Mouse (Mus musculus) limb, embryonic 10.5 days (tissue): ENCODE measurements around the gene Bicd2. TPM values are rescaled to one million over a fixed set of nuclear protein-coding genes. Genes with fewer than 3 reads are reported as not detected.

Experiments
- DNase-seq: peaks from one replicate; pipeline ENCODE4 v3.0.0-alpha.2; 2017; ENCODE audit warnings: low spot score
- H3K27ac ChIP-seq: fragments of 300-500 bp; sonication (generic); 2 replicates; pipeline ENCODE4 v1.5.1; 2016; ENCODE audit warnings: mild to moderate bottlenecking
- H3K27me3 ChIP-seq: fragments of 300-500 bp; sonication (generic); 2 replicates; pipeline ENCODE4 v1.6.1; 2016; ENCODE audit warnings: low read depth, mild to moderate bottlenecking; ENCODE audit not compliant: poor library complexity, severe bottlenecking
- H3K36me3 ChIP-seq: fragments of 300-500 bp; sonication (generic); 2 replicates; pipeline ENCODE4 v1.6.1; 2016; ENCODE audit warnings: mild to moderate bottlenecking, moderate library complexity
- H3K4me1 ChIP-seq: fragments of 300-500 bp; sonication (generic); 2 replicates; pipeline ENCODE4 v1.6.1; 2016
- H3K4me3 ChIP-seq: fragments of 300-500 bp; sonication (generic); 2 replicates; pipeline ENCODE4 v1.5.1; 2016; ENCODE audit warnings: mild to moderate bottlenecking, moderate library complexity
- H3K9me3 ChIP-seq: fragments of 300-500 bp; sonication (generic); replicated peaks from 2 replicates; pipeline ENCODE4 v1.6.1; 2016; ENCODE audit warnings: mild to moderate bottlenecking
- WGBS: fragments of 180-500 bp; shearing (Covaris S2); methylation state at CpG from one replicate; pipeline ENCODE4 v1.1.7; 2016; 5-methylcytosine and 5-hydroxymethylcytosine counted together
- polyA plus RNA-seq: library from polyadenylated mRNA; unstranded; fragments of >200 nt; fragmentation: Nextera tagmentation; extraction: Ambion mirVana; gene quantifications from 2 replicates; pipeline ENCODE4 v1.2.1, GENCODE M21; 2016

The Bicd2 gene
- polyA plus RNA-seq, 1 experiment from 2014 or later = 31.2 TPM

DNA sequence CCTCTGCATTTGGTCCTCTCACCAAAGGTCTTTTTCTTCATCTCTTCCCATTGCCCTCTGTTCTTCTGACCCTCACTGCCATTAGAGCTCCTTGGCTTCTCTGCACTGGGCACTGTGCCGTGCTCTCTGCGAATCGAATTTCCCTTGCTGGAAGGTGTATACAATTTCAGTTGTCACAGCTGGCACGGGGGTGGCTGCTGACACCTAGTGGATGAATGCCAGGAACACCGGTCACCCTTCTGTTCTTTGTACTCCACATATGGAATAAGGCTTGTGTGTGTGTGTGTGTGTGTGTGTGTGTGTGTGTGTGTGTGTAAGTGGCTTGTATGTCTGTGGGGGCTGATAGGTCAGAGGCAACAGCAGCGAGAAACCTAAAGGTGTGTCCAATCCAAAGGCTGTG, 58.8 kb downstream of the Bicd2 start:
- no peaks in the 10 kb centered on the region for H3K36me3 ChIP-seq
- 71% methylated on average over 6 of the region's 6 CpGs for WGBS
- no peak overlapping the region for H3K4me3 ChIP-seq
- peak; percentile 52 for DNase-seq
- H3K27me3 ChIP-seq = no peaks in the 10 kb centered on the region
- no peak overlapping the region; the same call in 1 of the 2 replicates for H3K27ac ChIP-seq
- no peaks in the 10 kb centered on the region for H3K4me1 ChIP-seq
- H3K9me3 ChIP-seq = no peaks in the 10 kb centered on the region

DNA sequence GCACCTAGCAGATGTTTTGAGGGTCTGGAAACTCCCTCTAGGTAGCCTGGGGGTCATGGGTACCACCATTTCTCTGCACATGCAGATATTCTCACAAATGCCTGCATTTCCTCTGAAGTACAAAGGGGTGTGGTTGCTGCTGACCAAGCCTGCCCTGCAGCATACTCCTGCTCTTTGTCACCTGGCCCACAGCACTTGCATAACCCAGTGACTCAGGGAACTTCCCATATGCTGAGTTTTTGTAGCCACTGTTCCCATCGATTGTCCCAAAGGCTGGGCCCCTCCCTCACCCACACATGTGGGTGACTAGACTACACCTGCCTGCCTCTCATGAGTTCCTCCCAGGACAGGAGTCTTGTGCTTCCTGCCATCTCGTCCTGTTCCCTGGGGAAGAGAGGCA, 61.2 kb downstream of the Bicd2 start:
- H3K4me1 ChIP-seq = no peaks in the 10 kb centered on the region
- no peaks in the 10 kb centered on the region for H3K36me3 ChIP-seq
- 81% methylated on average over 2 of the region's 2 CpGs for WGBS
- H3K9me3 ChIP-seq = no peaks in the 10 kb centered on the region
- H3K4me3 ChIP-seq = no peak overlapping the region
- no peaks in the 10 kb centered on the region for H3K27me3 ChIP-seq
- no peak overlapping the region for H3K27ac ChIP-seq
- DNase-seq = no peak

DNA sequence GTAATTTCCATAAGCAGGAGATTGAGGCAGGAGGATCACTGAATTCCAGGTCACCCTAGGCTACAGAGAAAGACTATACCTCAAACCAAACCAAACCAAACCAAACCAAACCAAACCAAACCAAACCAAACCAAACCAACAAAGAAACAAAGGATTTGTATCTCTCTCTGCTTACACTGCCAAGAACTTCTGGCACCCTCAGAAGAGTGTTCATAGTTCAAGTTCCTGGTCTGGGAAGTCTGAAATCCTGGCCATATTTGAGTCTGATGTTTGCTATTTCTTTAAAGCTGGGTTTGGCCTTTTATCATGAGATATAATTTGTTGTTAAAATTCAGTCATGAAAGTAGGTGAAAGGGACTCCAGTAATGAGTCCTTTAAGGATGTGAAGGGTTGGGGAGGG, 66.4 kb downstream of the Bicd2 start:
- Histone ChIP-seq H3K36me3 (no peaks in the 10 kb centered on the region), H3K27me3 (no peaks in the 10 kb centered on the region), H3K9me3 (no peaks in the 10 kb centered on the region), H3K27ac (no peak overlapping the region), H3K4me1 (no peaks in the 10 kb centered on the region), H3K4me3 (no peak overlapping the region)
- no peak for DNase-seq

DNA sequence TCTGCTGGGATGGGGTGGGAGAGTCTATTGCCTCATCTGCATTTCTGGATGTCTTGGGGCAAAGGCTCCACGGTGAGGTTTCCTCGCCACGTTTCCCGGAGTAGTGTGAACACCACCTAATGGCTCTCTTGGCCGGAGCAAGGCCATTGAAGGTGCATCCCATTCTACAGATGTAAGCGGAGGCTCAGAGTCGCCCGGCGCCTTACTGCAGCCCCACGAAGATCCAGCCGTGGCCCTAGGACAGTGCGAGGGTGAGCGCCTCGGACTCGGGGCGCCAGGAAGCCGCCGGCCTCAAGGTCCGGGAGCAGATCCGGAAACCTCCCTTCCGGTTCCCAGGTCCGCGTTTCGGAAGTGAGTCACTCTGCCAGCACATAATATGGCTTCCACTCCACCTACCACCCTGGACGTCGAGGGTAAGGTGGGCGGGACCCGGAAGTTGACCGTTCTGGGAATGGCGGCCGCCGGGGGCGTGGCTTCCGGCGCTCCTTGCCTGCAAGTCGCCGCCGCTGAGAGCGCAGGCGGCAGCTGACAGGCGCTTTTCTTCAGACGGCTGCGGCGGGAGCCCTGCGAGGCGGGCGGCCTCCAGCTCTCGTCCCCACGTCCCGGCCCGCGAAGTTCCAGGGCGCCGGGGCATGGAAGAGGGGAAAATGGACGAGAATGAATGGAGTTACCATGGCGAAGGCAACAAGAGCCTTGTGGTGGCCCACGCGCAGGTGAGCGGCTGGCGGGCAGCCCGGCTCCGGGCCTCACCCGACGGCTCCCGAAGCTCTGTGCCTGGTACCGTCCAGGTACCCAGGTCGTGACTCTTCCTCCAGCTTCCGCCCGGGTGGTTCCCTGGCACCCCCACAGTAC, 79.6 kb downstream of the Bicd2 start, which contains the start of gene Ippk:
Gene Ippk (plus strand): TSS at position 496 of the 852 bp plus-strand sequence.
- peak within 1 kb of the TSS; percentile 93 for H3K27ac ChIP-seq
- H3K4me1 ChIP-seq = peaks cover 21% of the 10 kb centered on the region

DNA sequence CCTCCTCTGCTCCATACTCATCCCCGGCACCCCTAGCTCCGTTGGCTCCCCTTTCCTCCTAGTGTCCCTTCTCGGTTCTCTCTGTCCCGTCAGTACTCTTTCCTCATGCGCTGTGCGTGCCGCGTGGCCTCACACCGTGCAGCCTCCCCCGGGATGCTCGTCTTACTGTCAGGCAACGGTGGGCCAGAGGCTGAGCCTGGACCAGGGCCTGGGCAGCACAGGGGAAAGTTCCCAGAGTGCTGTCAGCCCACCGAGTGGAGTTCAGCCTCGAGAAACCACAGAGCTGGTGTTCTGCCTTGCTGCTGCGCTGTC, 80.2 kb downstream of the Bicd2 start:
- Histone ChIP-seq H3K4me3 (peak overlapping the region; percentile 90), H3K9me3 (no peaks in the 10 kb centered on the region), H3K36me3 (peaks cover 2% of the 10 kb centered on the region; the same call in 1 of the 2 replicates), H3K4me1 (peaks cover 21% of the 10 kb centered on the region), H3K27ac (peak overlapping the region; percentile 93), H3K27me3 (no peaks in the 10 kb centered on the region)
- DNase-seq = peak; percentile 62
- under 1% methylated on average over 15 of the region's 15 CpGs for WGBS

More for the DNA sequence above, 79.6 kb downstream of the Bicd2 start, which contains the start of gene Ippk:
- no peaks in the 10 kb centered on the region for H3K9me3 ChIP-seq
- DNase-seq = peak; percentile 99
- H3K27me3 ChIP-seq = no peaks in the 10 kb centered on the region
- WGBS = under 1% methylated on average over 69 of the region's 69 CpGs
- peak within 1 kb of the TSS; percentile 90 for H3K4me3 ChIP-seq
- peaks cover 2% of the 10 kb centered on the region; the same call in 1 of the 2 replicates for H3K36me3 ChIP-seq

DNA sequence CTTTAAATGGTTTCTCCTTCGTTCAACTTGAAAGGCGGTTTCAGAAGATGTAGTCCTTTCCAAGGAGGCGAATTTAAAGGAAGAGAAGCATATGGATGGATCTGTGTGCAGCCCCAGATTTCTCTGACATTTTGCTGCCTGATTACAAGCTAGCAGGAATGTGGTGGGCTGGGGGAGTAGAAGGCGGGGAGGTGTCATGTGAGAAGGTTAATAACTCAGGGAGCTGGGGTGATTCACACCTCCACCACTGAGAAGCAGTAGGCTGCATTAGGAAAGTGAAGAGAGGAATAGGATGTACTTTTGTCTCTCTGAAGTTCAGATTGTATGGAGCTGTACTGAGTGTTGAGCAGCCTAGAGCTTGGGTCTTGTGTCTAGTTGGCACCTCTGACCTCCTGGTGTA, 80.6 kb downstream of the Bicd2 start:
- no peaks in the 10 kb centered on the region for H3K27me3 ChIP-seq
- H3K4me1 ChIP-seq = peaks cover 21% of the 10 kb centered on the region
- no peak for DNase-seq
- H3K27ac ChIP-seq = no peak overlapping the region
- peak overlapping the region; percentile 90 for H3K4me3 ChIP-seq
- WGBS = 22% methylated on average over 4 of the region's 4 CpGs
- peaks cover 2% of the 10 kb centered on the region; the same call in 1 of the 2 replicates for H3K36me3 ChIP-seq
- no peaks in the 10 kb centered on the region for H3K9me3 ChIP-seq

DNA sequence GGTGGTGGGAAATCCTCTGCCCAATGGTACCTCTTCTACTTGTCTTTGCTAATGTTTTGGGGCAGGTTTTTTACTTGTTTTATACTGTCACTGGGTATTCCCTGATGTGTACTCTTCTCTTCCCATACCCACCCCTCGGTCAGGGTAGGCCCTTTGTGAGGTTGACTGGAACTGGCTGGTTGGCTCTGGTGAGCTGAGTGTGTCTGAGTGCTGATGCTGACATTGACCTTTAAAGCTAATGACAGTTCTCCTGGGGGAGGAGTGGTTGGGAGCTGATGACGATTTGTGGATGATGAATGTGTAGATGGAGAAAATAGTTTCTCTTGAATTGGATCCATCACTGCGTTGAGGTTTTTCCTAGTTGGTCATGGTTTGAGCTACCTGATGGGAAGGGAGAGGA, 85.4 kb downstream of the Bicd2 start:
- Histone ChIP-seq H3K36me3 (peaks cover 6% of the 10 kb centered on the region; the same call in 1 of the 2 replicates), H3K27me3 (no peaks in the 10 kb centered on the region), H3K4me3 (no peak overlapping the region), H3K4me1 (peaks cover 16% of the 10 kb centered on the region), H3K9me3 (no peaks in the 10 kb centered on the region), H3K27ac (no peak overlapping the region)
- no peak for DNase-seq
- WGBS = 94% methylated on average over 3 of the region's 3 CpGs

DNA sequence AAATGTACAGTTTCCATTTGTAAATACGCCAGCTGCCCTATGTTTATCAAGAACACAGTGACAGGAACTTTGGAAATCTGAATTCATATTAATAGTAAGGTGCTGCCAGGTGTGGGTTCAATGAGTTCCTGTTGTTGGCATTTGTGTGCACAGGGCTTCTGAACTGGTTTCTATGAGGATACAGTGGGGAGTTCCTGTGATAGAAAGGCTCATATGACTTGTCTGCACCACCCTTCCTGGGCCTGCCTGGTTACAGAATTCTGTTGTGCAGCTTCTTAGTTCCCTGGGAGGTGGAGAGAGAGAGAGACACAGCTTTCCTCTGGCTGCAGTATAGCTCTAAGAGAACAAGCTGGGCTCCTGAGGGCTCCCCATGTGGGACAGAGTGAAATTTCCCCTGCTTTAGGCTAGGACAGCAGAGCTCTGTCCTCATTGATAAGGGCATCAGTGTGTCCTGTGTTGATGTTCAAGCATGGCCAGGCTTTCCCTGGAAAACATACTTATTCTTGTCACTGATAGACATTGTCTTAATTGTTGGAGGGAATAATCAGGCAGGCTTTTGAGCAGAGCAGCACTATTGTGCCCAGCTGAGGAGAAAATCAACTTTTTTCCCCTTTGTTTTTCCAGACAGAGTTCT, 86.8 kb downstream of the Bicd2 start:
- 93% methylated on average over 1 of the region's 1 CpGs for WGBS
- Histone ChIP-seq H3K27me3 (no peaks in the 10 kb centered on the region), H3K27ac (no peak overlapping the region), H3K4me3 (no peak overlapping the region), H3K4me1 (peaks cover 2% of the 10 kb centered on the region), H3K9me3 (no peaks in the 10 kb centered on the region), H3K36me3 (peaks cover 15% of the 10 kb centered on the region)
- DNase-seq = no peak

DNA sequence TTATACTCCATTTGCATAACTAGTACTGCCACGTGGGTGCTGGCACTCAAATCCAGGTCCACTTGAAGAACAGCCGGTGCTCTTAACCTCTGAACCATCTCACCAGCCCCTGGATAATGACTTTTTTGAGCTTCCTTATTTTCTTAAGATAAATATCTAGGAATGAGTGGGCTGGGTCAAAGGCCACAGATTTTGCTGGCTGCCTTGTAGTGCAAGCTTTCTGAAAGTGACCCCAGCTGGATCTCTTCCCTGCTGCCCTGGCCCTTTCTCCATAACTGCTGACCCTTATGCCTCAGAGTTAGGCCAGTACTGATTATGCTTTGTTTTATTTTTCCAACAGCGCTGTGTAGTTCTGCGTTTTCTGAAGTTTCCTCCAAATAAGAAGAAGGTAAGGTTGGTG, 89.1 kb downstream of the Bicd2 start:
- Histone ChIP-seq H3K4me3 (no peak overlapping the region), H3K9me3 (no peaks in the 10 kb centered on the region), H3K36me3 (peaks cover 36% of the 10 kb centered on the region), H3K27ac (no peak overlapping the region), H3K4me1 (no peaks in the 10 kb centered on the region), H3K27me3 (no peaks in the 10 kb centered on the region)
- WGBS = 81% methylated on average over 4 of the region's 4 CpGs
- no peak for DNase-seq

DNA sequence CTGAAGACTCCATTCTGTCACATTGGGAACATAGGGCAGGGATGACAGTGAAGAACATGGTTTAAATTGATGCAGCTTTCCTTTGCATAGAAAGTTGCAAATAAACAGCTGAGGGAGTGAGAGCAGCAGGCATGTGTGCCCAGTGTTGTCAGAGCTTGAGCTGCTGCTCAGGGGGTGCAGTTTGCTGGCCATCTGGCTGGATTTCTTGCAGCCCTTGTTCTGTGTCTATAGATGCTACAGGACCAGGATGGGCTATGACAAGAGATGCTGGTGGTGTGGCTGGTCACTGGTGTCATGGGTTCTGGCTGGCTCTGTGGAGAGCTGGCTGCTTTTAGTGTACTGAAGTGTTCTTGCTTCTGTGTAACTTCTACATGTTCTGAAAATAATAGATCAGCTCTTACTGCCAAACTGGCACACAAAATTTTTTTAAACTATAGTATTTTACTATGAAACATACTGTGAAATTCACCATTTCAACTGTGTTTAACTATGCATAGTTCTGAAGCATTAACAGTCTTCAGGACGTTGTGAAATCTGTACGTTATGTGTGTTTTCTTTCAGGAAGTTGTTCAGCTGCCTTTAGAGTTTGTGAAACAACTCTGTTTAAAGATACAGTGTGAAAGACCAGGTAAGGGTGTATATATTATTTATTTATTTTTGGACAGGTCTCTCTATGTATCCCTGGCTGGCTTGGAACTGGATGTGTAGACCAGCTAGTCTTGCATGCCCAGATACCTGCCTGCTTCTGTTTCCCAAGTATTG, 92.1 kb downstream of the Bicd2 start:
- Histone ChIP-seq H3K27me3 (no peaks in the 10 kb centered on the region), H3K36me3 (peaks cover 62% of the 10 kb centered on the region), H3K9me3 (no peaks in the 10 kb centered on the region), H3K4me1 (no peaks in the 10 kb centered on the region), H3K4me3 (no peak overlapping the region), H3K27ac (no peak overlapping the region)
- WGBS = 96% methylated on average over 2 of the region's 2 CpGs
- DNase-seq = no peak

DNA sequence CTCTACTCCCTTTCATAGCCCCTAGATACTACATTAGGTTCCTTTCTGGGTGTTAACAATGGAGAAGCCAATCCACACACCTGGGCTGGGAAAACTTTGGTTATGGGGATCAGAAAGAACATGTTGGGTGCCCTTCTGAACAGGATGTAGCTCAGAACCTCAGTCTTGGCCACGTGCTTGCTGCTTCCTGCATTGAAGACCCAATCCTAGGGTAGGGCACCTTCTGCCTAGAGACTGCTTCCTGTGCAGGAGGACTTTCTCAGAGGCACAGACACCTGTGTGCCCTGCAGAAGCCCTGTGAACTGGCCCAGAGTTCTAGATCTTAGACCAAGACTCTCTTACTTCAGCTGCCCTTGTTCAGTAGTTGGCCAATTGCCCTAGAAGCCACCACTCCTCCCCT, 94.4 kb downstream of the Bicd2 start:
- no peak overlapping the region for H3K27ac ChIP-seq
- no peaks in the 10 kb centered on the region for H3K4me1 ChIP-seq
- H3K36me3 ChIP-seq = peaks cover 66% of the 10 kb centered on the region
- no peaks in the 10 kb centered on the region for H3K9me3 ChIP-seq
- H3K4me3 ChIP-seq = no peak overlapping the region
- WGBS = 90% methylated on average over 1 of the region's 1 CpGs
- no peaks in the 10 kb centered on the region for H3K27me3 ChIP-seq
- DNase-seq = no peak

DNA sequence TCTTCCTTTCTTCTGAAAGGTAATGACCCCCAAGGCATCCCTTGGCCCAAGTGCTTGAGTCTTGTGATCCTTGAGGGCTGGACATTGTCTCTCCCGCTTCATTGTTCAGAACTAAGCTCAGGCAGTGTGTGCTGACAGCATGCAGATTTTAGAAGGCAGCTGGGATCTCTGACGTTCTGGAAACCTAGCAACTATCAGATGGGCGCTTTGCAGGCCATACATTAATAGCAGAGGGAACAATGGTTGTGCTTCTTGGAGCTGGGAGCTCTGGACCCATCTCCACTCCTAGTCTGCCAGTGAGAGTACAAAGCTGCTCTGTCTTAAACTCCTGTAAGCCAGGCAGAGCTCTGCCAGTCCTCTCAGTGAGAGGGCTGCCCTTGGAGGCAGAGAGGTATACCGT, 94.8 kb downstream of the Bicd2 start:
- no peaks in the 10 kb centered on the region for H3K4me1 ChIP-seq
- no peak overlapping the region for H3K4me3 ChIP-seq
- DNase-seq = no peak
- H3K27ac ChIP-seq = no peak overlapping the region
- H3K36me3 ChIP-seq = peaks cover 68% of the 10 kb centered on the region
- WGBS = 88% methylated on average over 4 of the region's 4 CpGs
- no peaks in the 10 kb centered on the region for H3K27me3 ChIP-seq
- no peaks in the 10 kb centered on the region for H3K9me3 ChIP-seq
